Mouse (Mus musculus): ENCODE data around the gene Atoh8.

- TF ChIP-seq NANOG (IDR thresholded peaks at IDR 0.05; ENCODE audit: borderline replicate concordance, low read length) (no peak), CTCF (conservative IDR thresholded peaks at IDR 0.05; ENCODE audit: low read length) (no peak)
These were observed 58.0 kb downstream of the Atoh8 start for GRCm38 (mm10) chr6:72177417-72177816.
